18 mouse cellular contexts compared by ENCODE assay signal in genomic region chr4:57829131-57829530, GRCm38 (mm10).
A peak's percentile ranks its signal among the peaks of the same experiment; 100 is the strongest.
DNase-seq lines count a peak whose midpoint lies in the region; ATAC-seq lines count a peak whose summit lies in the region.
"Had no signal": no experiment of that assay in that cellular context is flagged by ENCODE, and none has a peak within 500 bp of the region (broad histone marks: within the 10 kb centered on the region; RNA-seq: fewer than 3 reads in every experiment).

No protein-coding gene starts in this region.

- no peaks in the 10 kb centered on the region for H3K36me3 ChIP-seq in heart, embryonic 15.5 days
- H3K36me3 ChIP-seq in kidney, embryonic 16.5 days (ENCODE audit: insufficient read depth, low read length) = no peaks in the 10 kb centered on the region
- H3K36me3 ChIP-seq: embryonic facial prominence, embryonic 13.5 days; hindbrain, embryonic 15.5 days had no signal

- no peak overlapping the region for H3K4me2 ChIP-seq in heart, embryonic 15.5 days
- H3K4me2 ChIP-seq in kidney, embryonic 16.5 days (replicated peaks; ENCODE audit: low read depth, low read length) = no peak overlapping the region
- H3K4me2 ChIP-seq: embryonic facial prominence, embryonic 13.5 days; forebrain, embryonic 13.5 days; hindbrain, embryonic 15.5 days had no signal

- H3K4me1 ChIP-seq in heart, embryonic 15.5 days (replicated peaks) = peaks cover 70% of the 10 kb centered on the region
- H3K4me1 ChIP-seq in kidney, embryonic 16.5 days (ENCODE audit: insufficient read depth, low read length) = peaks cover 25% of the 10 kb centered on the region

- no peak for DNase-seq in heart, adult 8-10 months (ENCODE audit: low spot score)
- peak; percentile 64 to 70 for DNase-seq in lung, adult 18-20 months
- DNase-seq in lung, postnatal 14 days = no peak
- DNase-seq in lung, postnatal 25 days (ENCODE audit: low spot score) = peak; percentile 56
- DNase-seq in testis, postnatal 14 days (ENCODE audit: low spot score) = no peak
- DNase-seq: adrenal gland, adult 2 months; adrenal gland, postnatal 25 days; cerebellum, adult 18-20 months; cerebellum, adult 9-11 months; cerebellum, postnatal 36 days; forebrain, postnatal 0 days; gastrocnemius, postnatal 14 days had no signal

- H3K4me3 ChIP-seq in heart, embryonic 15.5 days = no peak overlapping the region
- no peak overlapping the region for H3K4me3 ChIP-seq in kidney, embryonic 16.5 days (ENCODE audit: low read length)
- H3K4me3 ChIP-seq: embryonic facial prominence, embryonic 13.5 days; forebrain, embryonic 13.5 days; hindbrain, embryonic 15.5 days had no signal

- H3K27ac ChIP-seq in heart, embryonic 15.5 days = peak overlapping the region; percentile 45; the same call in 1 of the 2 replicates
- H3K27ac ChIP-seq in kidney, embryonic 16.5 days (ENCODE audit: low read length) = no peak overlapping the region
- H3K27ac ChIP-seq: embryonic facial prominence, embryonic 13.5 days; hindbrain, embryonic 15.5 days had no signal

- WGBS in heart, embryonic 15.5 days = 52% methylated on average over 9 of the region's 9 CpGs
- 77% methylated on average over 9 of the region's 9 CpGs for WGBS in kidney, embryonic 16.5 days

- H3K27me3 ChIP-seq in heart, embryonic 15.5 days = no peaks in the 10 kb centered on the region
- no peaks in the 10 kb centered on the region for H3K27me3 ChIP-seq in kidney, embryonic 16.5 days (ENCODE audit: insufficient read depth, low read length)
- H3K27me3 ChIP-seq: embryonic facial prominence, embryonic 13.5 days; forebrain, embryonic 13.5 days; hindbrain, embryonic 15.5 days had no signal

- 0 out of 2 replicates have a peak, but pooled peaks have one; percentile 33 for ATAC-seq in heart, embryonic 15.5 days (replicated peaks; ENCODE audit: insufficient number of reproducible peaks, insufficient read depth, low FRiP score, low read depth)
- ATAC-seq in kidney, embryonic 16.5 days (ENCODE audit: low FRiP score, low TSS enrichment) = no peak
- ATAC-seq: forebrain, postnatal 0 days; intestine, embryonic 16.5 days had no signal

- H3K9me3 ChIP-seq in heart, embryonic 15.5 days (replicated peaks) = no peaks in the 10 kb centered on the region
- H3K9me3 ChIP-seq in kidney, embryonic 16.5 days (ENCODE audit: low read length) = no peaks in the 10 kb centered on the region
- H3K9me3 ChIP-seq: embryonic facial prominence, embryonic 13.5 days; forebrain, embryonic 13.5 days; hindbrain, embryonic 15.5 days had no signal

- no peak overlapping the region for H3K9ac ChIP-seq in heart, embryonic 15.5 days
- no peak overlapping the region for H3K9ac ChIP-seq in kidney, embryonic 16.5 days (replicated peaks; ENCODE audit: low read length)
- H3K9ac ChIP-seq: embryonic facial prominence, embryonic 13.5 days; forebrain, embryonic 13.5 days; forebrain, postnatal 0 days; hindbrain, embryonic 15.5 days had no signal

Comparison
In these comparisons a context has a peak if more than half of its experiments do, and no peak if none do; other contexts are left out.
1. DNase-seq: peak in lung, adult 18-20 months (2 of 2) and lung, postnatal 25 days (single experiment); none in heart, adult 8-10 months (single experiment), lung, postnatal 14 days (single experiment) and testis, postnatal 14 days (single experiment).